Mouse (Mus musculus) heart, adult 2 months (tissue): ENCODE measurements around the gene Il12b. TPM values are rescaled to one million over a fixed set of nuclear protein-coding genes. Genes with fewer than 3 reads are reported as not detected.

Experiments used
- DNase-seq, 2 experiments: peaks; one replicate each; pipeline ENCODE4 v3.0.0; 2021
- H3K27ac ChIP-seq: fragments of 200-600 bp; 2 replicates; pipeline ENCODE4 v1.8.1; 2022
- H3K27me3 ChIP-seq: fragments of 200-500 bp; 2 replicates; pipeline ENCODE4 v1.6.1; 2012; ENCODE audit warnings: mild to moderate bottlenecking, low read length, inconsistent platforms, mixed read lengths; ENCODE audit not compliant: control insufficient read depth, insufficient read depth
- H3K36me3 ChIP-seq: fragments of 200-500 bp; 2 replicates; pipeline ENCODE4 v1.6.1; 2012; ENCODE audit warnings: low read length, inconsistent platforms; ENCODE audit not compliant: control insufficient read depth, insufficient read depth
- H3K4me1 ChIP-seq: fragments of 200-500 bp; 2 replicates; pipeline ENCODE4 v1.6.1; 2011; ENCODE audit warnings: low read length; ENCODE audit not compliant: control insufficient read depth, insufficient read depth
- H3K4me3 ChIP-seq: fragments of 200-600 bp; 2 replicates; pipeline ENCODE4 v1.8.1; 2022
- H3K79me2 ChIP-seq: fragments of 200-500 bp; replicated peaks from 2 replicates; pipeline ENCODE4 v1.6.1; 2012; ENCODE audit warnings: mild to moderate bottlenecking, inconsistent platforms, low read length, moderate library complexity, mixed read lengths; ENCODE audit not compliant: control insufficient read depth, insufficient read depth
- H3K9ac ChIP-seq: fragments of 200-500 bp; 2 replicates; pipeline ENCODE4 v1.6.1; 2012; ENCODE audit warnings: low read depth, mild to moderate bottlenecking, control low read depth, inconsistent platforms, low read length, mixed read lengths
- CTCF ChIP-seq: fragments of 200-600 bp; IDR thresholded peaks from 2 replicates; pipeline ENCODE4 v1.8.1; 2022; ENCODE audit warnings: antibody characterized with exemption, mild to moderate bottlenecking, moderate library complexity
- EP300 ChIP-seq: fragments of 200-500 bp; IDR thresholded peaks from 2 replicates; pipeline ENCODE4 v1.6.1; 2011; ENCODE audit warnings: low read depth, low read length, control low read depth; ENCODE audit not compliant: insufficient read depth
- POLR2A ChIP-seq: fragments of 200-500 bp; IDR thresholded peaks from 2 replicates; pipeline ENCODE4 v1.6.1; 2011; ENCODE audit warnings: mild to moderate bottlenecking, low read depth, low read length, control low read depth; ENCODE audit not compliant: insufficient read depth
- WGBS: fragments of 180-500 bp; shearing (Covaris S2); methylation state at CpG from one replicate; pipeline ENCODE4 v1.1.7; 2018; 5-methylcytosine and 5-hydroxymethylcytosine counted together
- intact Hi-C: fragments of 180-260 bp; cut with DNase I; formaldehyde crosslinking; loops from one replicate; pipeline ENCODE4 v1.15.1; 2025
- polyA plus RNA-seq: library from polyadenylated mRNA; depleted of rRNA; stranded (reverse); fragments of >200 nt; gene quantifications from 2 replicates; pipeline ENCODE4 v1.2.3, GENCODE M21; 2012
- total RNA-seq, 2 experiments: library from RNA; stranded (reverse); gene quantifications; 2 replicates each; pipeline ENCODE4 v1.2.3; 2021

The Il12b gene
- total and polyA plus RNA-seq, 3 experiments = not detected

- Histone ChIP-seq H3K36me3 (no peaks in the 10 kb centered on the region), H3K4me1 (no peaks in the 10 kb centered on the region), H3K9ac (no peak overlapping the region), H3K27me3 (no peaks in the 10 kb centered on the region), H3K79me2 (no peaks in the 10 kb centered on the region), H3K4me3 (no peak overlapping the region), H3K27ac (no peak overlapping the region)
- 84% methylated on average over 3 of the region's 3 CpGs for WGBS
- intact Hi-C loops = no loop called here
- TF ChIP-seq EP300 = no peak
- no peak for TF ChIP-seq POLR2A
- no peak for TF ChIP-seq CTCF
- DNase-seq = no peak
These were observed 14.7 kb downstream of the Il12b start for GRCm38 (mm10) chr11:44414605-44415004.

- Histone ChIP-seq H3K79me2 (no peaks in the 10 kb centered on the region), H3K36me3 (no peaks in the 10 kb centered on the region), H3K27ac (no peak overlapping the region), H3K27me3 (no peaks in the 10 kb centered on the region), H3K4me3 (no peak overlapping the region), H3K9ac (no peak overlapping the region), H3K4me1 (no peaks in the 10 kb centered on the region)
- DNase-seq = no peak
- intact Hi-C loops = no loop called here
- TF ChIP-seq CTCF = no peak
- no peak for TF ChIP-seq POLR2A
- no peak for TF ChIP-seq EP300
- WGBS = 63% methylated on average over 1 of the region's 1 CpGs
These were observed 17.5 kb downstream of the Il12b start for GRCm38 (mm10) chr11:44417403-44417802.

- 35% methylated on average over 10 of the region's 10 CpGs for WGBS
- no peak overlapping the region for H3K27ac ChIP-seq
- no peaks in the 10 kb centered on the region for H3K4me1 ChIP-seq
- H3K79me2 ChIP-seq = no peaks in the 10 kb centered on the region
- no peaks in the 10 kb centered on the region for H3K27me3 ChIP-seq
- TF ChIP-seq EP300 (no peak), CTCF (no peak), POLR2A (no peak)
- no peak overlapping the region for H3K4me3 ChIP-seq
- no peak overlapping the region for H3K9ac ChIP-seq
- H3K36me3 ChIP-seq = no peaks in the 10 kb centered on the region
- intact Hi-C loops = no loop called here
- DNase-seq = no peak
These were observed 22.7 kb downstream of the Il12b start for GRCm38 (mm10) chr11:44422337-44423111.

GRCm38 (mm10) chr11:44423261-44423660 is 23.4 kb downstream of the Il12b start:
- WGBS = 45% methylated on average over 6 of the region's 6 CpGs
- no peak overlapping the region for H3K9ac ChIP-seq
- no peaks in the 10 kb centered on the region for H3K27me3 ChIP-seq
- no peaks in the 10 kb centered on the region for H3K79me2 ChIP-seq
- no peak overlapping the region for H3K4me3 ChIP-seq
- H3K36me3 ChIP-seq = no peaks in the 10 kb centered on the region
- no peak for DNase-seq
- no peak for TF ChIP-seq EP300
- TF ChIP-seq CTCF = no peak
- no peak for TF ChIP-seq POLR2A
- intact Hi-C loops = no loop called here
- H3K4me1 ChIP-seq = no peaks in the 10 kb centered on the region
- no peak overlapping the region for H3K27ac ChIP-seq

GRCm38 (mm10) chr11:44423955-44424354 is 24.1 kb downstream of the Il12b start:
- WGBS = 85% methylated on average over 5 of the region's 5 CpGs
- Histone ChIP-seq H3K27me3 (no peaks in the 10 kb centered on the region), H3K79me2 (no peaks in the 10 kb centered on the region), H3K4me3 (no peak overlapping the region), H3K27ac (no peak overlapping the region), H3K4me1 (no peaks in the 10 kb centered on the region), H3K36me3 (no peaks in the 10 kb centered on the region), H3K9ac (no peak overlapping the region)
- DNase-seq = no peak
- TF ChIP-seq CTCF (no peak), EP300 (no peak), POLR2A (no peak)
- intact Hi-C loops = no loop called here

- no peaks in the 10 kb centered on the region for H3K27me3 ChIP-seq
- WGBS = 75% methylated on average over 8 of the region's 8 CpGs
- no peaks in the 10 kb centered on the region for H3K79me2 ChIP-seq
- H3K4me3 ChIP-seq = no peak overlapping the region
- no peak for DNase-seq
- intact Hi-C loops = no loop called here
- no peak overlapping the region for H3K9ac ChIP-seq
- H3K27ac ChIP-seq = no peak overlapping the region
- H3K36me3 ChIP-seq = no peaks in the 10 kb centered on the region
- TF ChIP-seq POLR2A (no peak), EP300 (no peak), CTCF (no peak)
- H3K4me1 ChIP-seq = no peaks in the 10 kb centered on the region
These were observed 25.1 kb downstream of the Il12b start for GRCm38 (mm10) chr11:44425006-44425405.
